Mouse (Mus musculus) liver, embryonic 14.5 days (tissue): ENCODE results near the gene Slc7a5.

Source experiments
- CTCF ChIP-seq: IDR thresholded peaks from 2 replicates; pipeline ENCODE4 v1.5.1; 2016; ENCODE audit warnings: antibody characterized with exemption, low read depth, control low read depth
- EP300 ChIP-seq: IDR thresholded peaks from 2 replicates; pipeline ENCODE4 v1.6.1; 2016; ENCODE audit warnings: antibody characterized with exemption, low read depth

DNA sequence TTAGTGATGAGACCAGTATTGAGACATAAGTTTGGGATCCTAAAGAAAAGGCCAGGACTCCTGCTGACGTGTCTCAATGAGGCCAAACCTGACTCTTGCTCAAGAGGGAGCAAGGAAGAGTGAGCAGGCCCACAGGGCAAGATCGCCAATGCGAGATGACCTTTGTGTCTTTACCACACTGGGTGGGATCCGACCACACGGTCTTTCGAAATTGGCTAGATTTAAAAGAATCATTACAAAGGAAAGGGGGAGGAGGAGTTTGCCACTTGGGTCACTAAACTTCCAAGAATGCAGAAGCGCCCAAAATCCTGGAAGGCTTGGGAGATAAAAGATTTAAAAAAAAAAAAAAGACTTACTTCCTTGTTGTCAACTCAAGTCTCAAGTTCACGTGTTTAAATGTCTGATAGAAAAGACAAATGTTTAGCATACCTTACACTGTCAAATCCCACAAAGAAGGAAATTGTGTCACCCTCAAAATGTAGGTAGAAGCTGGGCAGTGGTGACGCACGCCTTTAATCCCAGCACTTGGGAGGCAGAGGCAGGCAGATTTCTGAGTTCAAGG, 60.2 kb downstream of the Slc7a5 start:
- no peak for TF ChIP-seq CTCF
- no peak for TF ChIP-seq EP300
